Mouse (Mus musculus) small intestine, adult 2 months (tissue): Measurements from ENCODE around the gene Ica1.

Experiments used
- CTCF ChIP-seq: fragments of 200-500 bp; IDR thresholded peaks from 2 replicates; pipeline ENCODE4 v1.5.1; 2012; ENCODE audit warnings: low read depth, mild to moderate bottlenecking, control low read depth, inconsistent platforms, low read length, moderate library complexity, mixed read lengths; ENCODE audit not compliant: insufficient replicate concordance, insufficient read length; ENCODE audit errors: extremely low read depth
- POLR2A ChIP-seq: fragments of 200-500 bp; IDR thresholded peaks from 2 replicates; pipeline ENCODE4 v1.6.1; 2012; ENCODE audit warnings: low read depth, mild to moderate bottlenecking, control low read depth, inconsistent platforms, low read length, moderate library complexity

- no peak for TF ChIP-seq POLR2A
- no peak for TF ChIP-seq CTCF
Measured at GRCm38 (mm10) chr6:8736493-8736820, 41.8 kb downstream of the Ica1 start.
